Mouse (Mus musculus) MEL-GATA-1-ER (cell line): ENCODE data around the gene Ms4a4d.

Source experiments
- DNase-seq: peaks from one replicate; pipeline ENCODE4 v3.0.0-alpha.2; 2012; ENCODE audit warnings: low read depth; ENCODE audit errors: extremely low read depth

Gene Ms4a4d

DNA sequence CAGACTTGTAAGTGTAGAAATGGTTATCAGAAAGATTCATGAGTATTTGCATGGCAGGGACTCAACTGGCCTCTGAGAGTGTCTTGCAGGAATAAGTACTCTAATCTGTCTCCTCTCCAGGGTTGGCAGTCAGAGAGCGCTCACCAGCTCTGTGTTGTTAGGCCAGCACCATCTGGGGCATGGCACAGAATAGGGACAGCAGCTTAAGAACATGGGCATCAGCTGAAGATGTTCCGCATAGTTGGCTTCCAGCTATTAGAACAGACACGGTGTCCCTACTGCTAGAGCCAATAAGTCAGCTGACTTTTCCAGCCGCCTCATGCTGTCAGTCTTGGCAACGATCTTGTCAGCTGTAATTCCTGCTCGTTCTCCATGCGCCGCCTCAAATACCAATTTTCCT, 38.4 kb downstream of the Ms4a4d start:
- no peak for DNase-seq

- no peak for DNase-seq
Measured at GRCm38 (mm10) chr19:11589205-11589604, 52.6 kb downstream of the Ms4a4d start.

- DNase-seq = no peak
Measured at GRCm38 (mm10) chr19:11589891-11590449, 53.4 kb downstream of the Ms4a4d start.

GRCm38 (mm10) chr19:11601349-11601748, 64.7 kb downstream of the Ms4a4d start:
- DNase-seq = no peak

- no peak for DNase-seq
Measured at GRCm38 (mm10) chr19:11602026-11602425, 65.4 kb downstream of the Ms4a4d start.

DNA sequence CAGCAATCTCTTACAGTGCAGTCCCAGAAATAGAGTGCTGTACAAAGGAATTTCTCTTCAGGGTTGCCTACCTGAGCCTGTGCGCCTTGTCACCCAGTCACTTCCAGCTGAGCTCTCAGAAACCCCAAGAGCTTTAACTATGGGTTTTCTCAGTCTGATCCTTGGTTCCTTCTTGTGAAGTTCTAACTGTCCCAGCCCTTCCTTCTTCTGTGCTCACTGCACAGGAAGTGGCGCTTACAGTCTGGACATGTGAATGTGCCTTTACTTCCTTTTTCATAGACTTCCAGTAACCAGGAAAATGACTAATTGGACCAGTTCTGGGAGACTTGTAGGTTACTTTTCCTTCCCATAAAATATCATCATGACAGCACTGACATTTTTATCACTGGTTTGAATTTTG, 68.0 kb downstream of the Ms4a4d start, which contains the start of gene Ms4a6d:
Ms4a6d (minus strand) TSS at position 247 of the 400 bp plus-strand sequence.
- DNase-seq = no peak
